Mouse (Mus musculus): Measurements from ENCODE around the gene Filip1l.

DNA sequence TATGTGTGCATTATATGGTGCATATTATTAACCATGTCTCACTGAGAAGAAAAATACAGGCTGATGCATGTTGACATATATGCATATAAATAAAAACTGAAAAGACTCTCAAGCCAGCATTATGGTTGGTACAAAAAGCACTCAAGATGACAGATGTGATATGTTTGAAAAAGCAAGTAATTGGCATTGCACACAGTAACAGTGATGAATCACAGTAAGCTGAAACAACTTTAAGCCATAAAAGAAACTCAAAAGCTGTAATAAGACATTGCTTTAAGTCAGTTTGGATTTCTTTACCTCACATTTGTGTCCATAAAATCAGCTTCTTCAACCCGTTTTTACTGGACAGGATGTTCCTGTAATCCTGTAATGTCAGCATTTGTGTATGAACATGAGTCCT lies 211.9 kb downstream of the Filip1l start:
- TF ChIP-seq MAFK (IDR thresholded peaks at IDR 0.05; ENCODE audit: insufficient read depth, low read depth, low read length) (no peak), HCFC1 (IDR thresholded peaks at IDR 0.05; ENCODE audit: borderline replicate concordance, insufficient read depth, low read length) (no peak)
